Mouse (Mus musculus) hindbrain, embryonic 11.5 days (tissue): ENCODE data around the gene Smarcal1. TPM values are rescaled to one million over a fixed set of nuclear protein-coding genes. Genes with fewer than 3 reads are reported as not detected.

ENCODE experiments used
- ATAC-seq: fragments of 200-750 bp; cut with Nextera tagmentation; 2 replicates; pipeline ENCODE4 v1.8.0; 2017; ENCODE audit warnings: mild to moderate bottlenecking, moderate TSS enrichment, moderate library complexity; ENCODE audit not compliant: low FRiP score
- DNase-seq: peaks from one replicate; pipeline ENCODE4 v3.0.0-alpha.2; 2015; ENCODE audit warnings: low spot score
- H3K27ac ChIP-seq: fragments of 300-500 bp; sonication (generic); 2 replicates; pipeline ENCODE4 v1.5.1; 2014; ENCODE audit warnings: mild to moderate bottlenecking, low read depth, low read length
- H3K27me3 ChIP-seq: fragments of 300-500 bp; sonication (generic); 2 replicates; pipeline ENCODE4 v1.6.1; 2014; ENCODE audit warnings: mild to moderate bottlenecking, low read length, moderate library complexity, mixed read lengths; ENCODE audit not compliant: control insufficient read depth, insufficient read depth
- H3K36me3 ChIP-seq: fragments of 300-500 bp; sonication (generic); 2 replicates; pipeline ENCODE4 v1.6.1; 2014; ENCODE audit warnings: mild to moderate bottlenecking, low read length, moderate library complexity, mixed read lengths; ENCODE audit not compliant: control insufficient read depth, insufficient read depth
- H3K4me1 ChIP-seq: fragments of 300-500 bp; sonication (generic); replicated peaks from 2 replicates; pipeline ENCODE4 v1.6.1; 2014; ENCODE audit warnings: low read length, mixed read lengths; ENCODE audit not compliant: control insufficient read depth, insufficient read depth
- H3K4me2 ChIP-seq: fragments of 300-500 bp; sonication (generic); replicated peaks from 2 replicates; pipeline ENCODE4 v1.6.1; 2014; ENCODE audit warnings: mild to moderate bottlenecking, low read depth, low read length
- H3K4me3 ChIP-seq: fragments of 300-500 bp; sonication (generic); 2 replicates; pipeline ENCODE4 v1.5.1; 2014; ENCODE audit warnings: low read depth, low read length
- H3K9ac ChIP-seq: fragments of 300-500 bp; sonication (generic); 2 replicates; pipeline ENCODE4 v1.6.1; 2014; ENCODE audit warnings: low read depth, low read length
- H3K9me3 ChIP-seq: fragments of 300-500 bp; sonication (generic); 2 replicates; pipeline ENCODE4 v1.6.1; 2016; ENCODE audit warnings: low read length; ENCODE audit not compliant: control insufficient read depth
- WGBS: fragments of 180-500 bp; shearing (Covaris S2); extraction: QIAGEN DNeasy Blood & Tissue Kit; methylation state at CpG from one replicate; pipeline ENCODE4 v1.1.7; 2014; 5-methylcytosine and 5-hydroxymethylcytosine counted together
- polyA plus RNA-seq: library from polyadenylated mRNA; unstranded; fragments of >200 nt; fragmentation: Nextera tagmentation; extraction: Ambion mirVana; gene quantifications from 2 replicates; pipeline ENCODE4 v1.2.1, GENCODE M21; 2014

The Smarcal1 gene
- polyA plus RNA-seq, 1 experiment from 2014 or later = 32.1 TPM

- Histone ChIP-seq H3K4me3 (peak overlapping the region; percentile 70), H3K36me3 (peaks cover 4% of the 10 kb centered on the region; the same call in 1 of the 2 replicates), H3K4me2 (peak overlapping the region; percentile 49), H3K9me3 (no peaks in the 10 kb centered on the region), H3K4me1 (no peaks in the 10 kb centered on the region), H3K9ac (peak overlapping the region; percentile 72), H3K27me3 (no peaks in the 10 kb centered on the region), H3K27ac (no peak overlapping the region)
- no peak for ATAC-seq
- WGBS = 75% methylated on average over 4 of the region's 4 CpGs
- no peak for DNase-seq
These were observed 855 bp downstream of the Smarcal1 start for GRCm38 (mm10) chr1:72583906-72584305.

GRCm38 (mm10) chr1:72585971-72586875 lies 3.2 kb downstream of the Smarcal1 start:
- ATAC-seq (no peak), DNase-seq (no peak)
- H3K27me3 ChIP-seq = no peaks in the 10 kb centered on the region
- H3K4me1 ChIP-seq = no peaks in the 10 kb centered on the region
- H3K9me3 ChIP-seq = no peaks in the 10 kb centered on the region
- H3K36me3 ChIP-seq = peaks cover 7% of the 10 kb centered on the region; the same call in 1 of the 2 replicates
- H3K27ac ChIP-seq = no peak overlapping the region
- no peak overlapping the region for H3K4me2 ChIP-seq
- 95% methylated on average over 17 of the region's 17 CpGs for WGBS
- H3K9ac ChIP-seq = no peak overlapping the region
- H3K4me3 ChIP-seq = no peak overlapping the region

- Histone ChIP-seq H3K9me3 (no peaks in the 10 kb centered on the region), H3K27ac (no peak overlapping the region), H3K4me3 (no peak overlapping the region), H3K9ac (no peak overlapping the region), H3K27me3 (no peaks in the 10 kb centered on the region), H3K4me2 (no peak overlapping the region), H3K36me3 (peaks cover 7% of the 10 kb centered on the region; the same call in 1 of the 2 replicates), H3K4me1 (no peaks in the 10 kb centered on the region)
- DNase-seq (no peak), ATAC-seq (no peak)
- WGBS = 91% methylated on average over 15 of the region's 15 CpGs
These were observed 4.5 kb downstream of the Smarcal1 start for GRCm38 (mm10) chr1:72587532-72587931.

GRCm38 (mm10) chr1:72588763-72589162 lies 5.7 kb downstream of the Smarcal1 start:
- Histone ChIP-seq H3K9me3 (no peaks in the 10 kb centered on the region), H3K27me3 (no peaks in the 10 kb centered on the region), H3K4me1 (no peaks in the 10 kb centered on the region), H3K4me3 (no peak overlapping the region), H3K36me3 (peaks cover 7% of the 10 kb centered on the region; the same call in 1 of the 2 replicates), H3K27ac (no peak overlapping the region), H3K4me2 (no peak overlapping the region), H3K9ac (no peak overlapping the region)
- no peak for ATAC-seq
- no peak for DNase-seq
- 87% methylated on average over 2 of the region's 2 CpGs for WGBS

- peaks cover 7% of the 10 kb centered on the region; the same call in 1 of the 2 replicates for H3K36me3 ChIP-seq
- no peak overlapping the region for H3K27ac ChIP-seq
- ATAC-seq (no peak), DNase-seq (no peak)
- H3K4me2 ChIP-seq = no peak overlapping the region
- no peaks in the 10 kb centered on the region for H3K4me1 ChIP-seq
- H3K9ac ChIP-seq = no peak overlapping the region
- WGBS = 94% methylated on average over 3 of the region's 4 CpGs
- no peaks in the 10 kb centered on the region for H3K27me3 ChIP-seq
- H3K4me3 ChIP-seq = no peak overlapping the region
- no peaks in the 10 kb centered on the region for H3K9me3 ChIP-seq
These were observed 7.6 kb downstream of the Smarcal1 start for GRCm38 (mm10) chr1:72590636-72591035.

- no peak overlapping the region for H3K9ac ChIP-seq
- H3K27ac ChIP-seq = no peak overlapping the region
- no peaks in the 10 kb centered on the region for H3K4me1 ChIP-seq
- ATAC-seq (no peak), DNase-seq (no peak)
- WGBS = 87% methylated on average over 3 of the region's 3 CpGs
- no peak overlapping the region for H3K4me3 ChIP-seq
- H3K36me3 ChIP-seq = peaks cover 5% of the 10 kb centered on the region; the same call in 1 of the 2 replicates
- H3K9me3 ChIP-seq = no peaks in the 10 kb centered on the region
- H3K27me3 ChIP-seq = no peaks in the 10 kb centered on the region
- no peak overlapping the region for H3K4me2 ChIP-seq
These were observed 9.3 kb downstream of the Smarcal1 start for GRCm38 (mm10) chr1:72592350-72592749.

- WGBS = 85% methylated on average over 20 of the region's 20 CpGs
- H3K4me2 ChIP-seq = no peak overlapping the region
- no peak for DNase-seq
- ATAC-seq = no peak; the same call in 1 of the 2 replicates
- H3K9me3 ChIP-seq = no peaks in the 10 kb centered on the region
- no peak overlapping the region for H3K4me3 ChIP-seq
- H3K9ac ChIP-seq = no peak overlapping the region
- H3K36me3 ChIP-seq = peaks cover 5% of the 10 kb centered on the region; the same call in 1 of the 2 replicates
- H3K4me1 ChIP-seq = no peaks in the 10 kb centered on the region
- no peak overlapping the region for H3K27ac ChIP-seq
- H3K27me3 ChIP-seq = no peaks in the 10 kb centered on the region
These were observed 10.4 kb downstream of the Smarcal1 start for GRCm38 (mm10) chr1:72593340-72593951.

GRCm38 (mm10) chr1:72595686-72596085 lies 12.6 kb downstream of the Smarcal1 start:
- H3K27me3 ChIP-seq = no peaks in the 10 kb centered on the region
- no peak overlapping the region for H3K9ac ChIP-seq
- no peaks in the 10 kb centered on the region; the same call in 1 of the 2 replicates for H3K36me3 ChIP-seq
- ATAC-seq (no peak), DNase-seq (no peak)
- H3K27ac ChIP-seq = no peak overlapping the region
- no peaks in the 10 kb centered on the region for H3K9me3 ChIP-seq
- WGBS = 90% methylated on average over 12 of the region's 12 CpGs
- H3K4me1 ChIP-seq = no peaks in the 10 kb centered on the region
- no peak overlapping the region for H3K4me3 ChIP-seq
- no peak overlapping the region for H3K4me2 ChIP-seq
